Mouse (Mus musculus) CH12.LX (cell line): ENCODE data around the gene Pon1. TPM values are rescaled to one million over a fixed set of nuclear protein-coding genes. Genes with fewer than 3 reads are reported as not detected.

Source experiments
- DNase-seq: peaks from one replicate; pipeline ENCODE4 v3.0.0-alpha.2; 2013; ENCODE audit errors: extremely low read depth
- H3K27ac ChIP-seq: 2 replicates; pipeline ENCODE4 v1.5.1; 2012; ENCODE audit warnings: low read depth, mild to moderate bottlenecking, control low read depth, moderate library complexity; ENCODE audit not compliant: insufficient read depth
- H3K27me3 ChIP-seq: replicated peaks from 2 replicates; pipeline ENCODE3; 2012; ENCODE audit warnings: inconsistent platforms
- H3K36me3 ChIP-seq, 2 experiments: replicated peaks in 1 of 2; 2 replicates each; pipeline versions ENCODE3 to v1.6.1; 2012; ENCODE audit warnings: inconsistent platforms in 1 of 2, low read length in 1 of 2, mild to moderate bottlenecking in 1 of 2, mixed read lengths in 1 of 2, moderate library complexity in 1 of 2; ENCODE audit not compliant: control insufficient read depth in 1 of 2, insufficient read depth in 1 of 2
- H3K4me1 ChIP-seq, 2 experiments: 2 replicates each; pipeline ENCODE4 v1.6.1; 2012; ENCODE audit warnings: inconsistent platforms in 1 of 2, moderate library complexity in 1 of 2; ENCODE audit not compliant: insufficient read depth in 2 of 2, control insufficient read depth in 1 of 2
- H3K4me2 ChIP-seq: 2 replicates; pipeline ENCODE4 v1.6.1; 2012; ENCODE audit warnings: low read depth, mild to moderate bottlenecking, control low read depth; ENCODE audit not compliant: poor library complexity, insufficient read depth, severe bottlenecking
- H3K4me3 ChIP-seq, 3 experiments: fragments of 150-350 bp in 1 of 3; sonication (generic) in 1 of 3; replicated peaks in 1 of 3; 2 replicates each; pipeline versions ENCODE3 to v1.5.1; 2011 to 2012; ENCODE audit warnings: low read depth in 2 of 3, low read length in 2 of 3, mild to moderate bottlenecking in 2 of 3, moderate library complexity in 2 of 3, control low read depth in 1 of 3, improper control_type of control experiment in 1 of 3, inconsistent platforms in 1 of 3, mixed read lengths in 1 of 3; ENCODE audit not compliant: poor library complexity in 1 of 3
- H3K79me2 ChIP-seq: replicated peaks from 2 replicates; pipeline ENCODE4 v1.6.1; 2012; ENCODE audit warnings: mild to moderate bottlenecking, moderate library complexity; ENCODE audit not compliant: control insufficient read depth, poor library complexity, insufficient read depth, severe bottlenecking; ENCODE audit errors: extremely low read depth
- H3K9ac ChIP-seq: 2 replicates; pipeline ENCODE4 v1.6.1; 2012; ENCODE audit warnings: low read depth, mild to moderate bottlenecking, control low read depth, moderate library complexity; ENCODE audit not compliant: insufficient read depth
- H3K9me3 ChIP-seq: replicated peaks from 2 replicates; pipeline ENCODE3; 2012; ENCODE audit warnings: low read length, inconsistent platforms, mixed read lengths
- CHD2 ChIP-seq: IDR thresholded peaks from 2 replicates; pipeline ENCODE4 v1.6.1; 2011; ENCODE audit warnings: low read length, improper control_type of control experiment
- CTCF ChIP-seq, 2 experiments: IDR thresholded peaks in 1 of 2; conservative IDR thresholded peaks in 1 of 2; 2 replicates each; pipeline ENCODE4 v1.5.1; 2011 to 2012; ENCODE audit warnings: low read depth in 2 of 2, low read length in 2 of 2, improper control_type of control experiment in 1 of 2, inconsistent platforms in 1 of 2, mild to moderate bottlenecking in 1 of 2, moderate library complexity in 1 of 2
- ELF1 ChIP-seq: IDR thresholded peaks from 2 replicates; pipeline ENCODE4 v1.6.1; 2014; ENCODE audit warnings: low read depth, mild to moderate bottlenecking, inconsistent platforms, low read length, improper control_type of control experiment
- GABPA ChIP-seq: IDR thresholded peaks from 2 replicates; pipeline ENCODE4 v1.6.1; 2012; ENCODE audit warnings: low read depth, low read length, improper control_type of control experiment, inconsistent platforms; ENCODE audit not compliant: insufficient replicate concordance
- HCFC1 ChIP-seq: IDR thresholded peaks from 2 replicates; pipeline ENCODE4 v1.6.1; 2012; ENCODE audit warnings: low read depth, mild to moderate bottlenecking, inconsistent platforms, low read length, improper control_type of control experiment
- IRF4 ChIP-seq: IDR thresholded peaks from 2 replicates; pipeline ENCODE4 v1.6.1; 2014; ENCODE audit warnings: low read depth, mild to moderate bottlenecking, inconsistent platforms, low read length, improper control_type of control experiment
- JUN ChIP-seq: IDR thresholded peaks from 2 replicates; pipeline ENCODE4 v1.6.1; 2011; ENCODE audit warnings: low read depth, mild to moderate bottlenecking, low read length, improper control_type of control experiment, moderate library complexity; ENCODE audit not compliant: insufficient read depth
- KAT2A ChIP-seq: IDR thresholded peaks from 2 replicates; pipeline ENCODE4 v1.6.1; 2012; ENCODE audit warnings: low read length, improper control_type of control experiment, inconsistent platforms; ENCODE audit not compliant: insufficient replicate concordance
- MAFK ChIP-seq: IDR thresholded peaks from 2 replicates; pipeline ENCODE4 v1.6.1; 2011; ENCODE audit warnings: low read length, improper control_type of control experiment; ENCODE audit not compliant: insufficient replicate concordance
- MAX ChIP-seq: IDR thresholded peaks from 2 replicates; pipeline ENCODE4 v1.6.1; 2011; ENCODE audit warnings: low read length, improper control_type of control experiment
- MEF2A ChIP-seq: IDR thresholded peaks from 2 replicates; pipeline ENCODE4 v1.6.1; 2014; ENCODE audit warnings: low read depth, mild to moderate bottlenecking, inconsistent platforms, low read length, improper control_type of control experiment, borderline replicate concordance
- MXI1 ChIP-seq: IDR thresholded peaks from 2 replicates; pipeline ENCODE4 v1.6.1; 2011; ENCODE audit warnings: mild to moderate bottlenecking, low read depth, low read length, improper control_type of control experiment
- MYC ChIP-seq: IDR thresholded peaks from 2 replicates; pipeline ENCODE4 v1.6.1; 2011; ENCODE audit warnings: low read depth, mild to moderate bottlenecking, improper control_type of control experiment, low read length
- NRF1 ChIP-seq: IDR thresholded peaks from 2 replicates; pipeline ENCODE4 v1.6.1; 2014; ENCODE audit warnings: low read depth, mild to moderate bottlenecking, inconsistent platforms, low read length, improper control_type of control experiment, moderate library complexity
- PAX5 ChIP-seq: IDR thresholded peaks from 2 replicates; pipeline ENCODE4 v1.6.1; 2012; ENCODE audit warnings: low read length, inconsistent platforms, mixed read lengths
- POLR2A ChIP-seq: IDR thresholded peaks from 2 replicates; pipeline ENCODE4 v1.6.1; 2011; ENCODE audit warnings: low read depth, mild to moderate bottlenecking, improper control_type of control experiment, low read length
- SMC3 ChIP-seq: IDR thresholded peaks from 2 replicates; pipeline ENCODE4 v1.6.1; 2011; ENCODE audit warnings: low read depth, low read length, improper control_type of control experiment
- TCF12 ChIP-seq: IDR thresholded peaks from 2 replicates; pipeline ENCODE4 v1.6.1; 2014; ENCODE audit warnings: low read depth, mild to moderate bottlenecking, inconsistent platforms, low read length, improper control_type of control experiment
- USF2 ChIP-seq: conservative IDR thresholded peaks from 2 replicates; pipeline ENCODE4 v1.6.1; 2011; ENCODE audit warnings: low read depth, low read length, improper control_type of control experiment
- ZKSCAN1 ChIP-seq: IDR thresholded peaks from 2 replicates; pipeline ENCODE4 v1.6.1; 2012; ENCODE audit warnings: low read depth, inconsistent platforms, low read length, improper control_type of control experiment, borderline replicate concordance
- ZMIZ1 ChIP-seq: IDR thresholded peaks from 2 replicates; pipeline ENCODE4 v1.6.1; 2012; ENCODE audit warnings: low read depth, mild to moderate bottlenecking, inconsistent platforms, low read length, improper control_type of control experiment
- dilution Hi-C: fragments of 300-500 bp; cut with MboI; formaldehyde crosslinking; loops from 2 replicates; pipeline ENCODE4 v1.14.3; 2020; ENCODE audit warnings: low sequenced_read_pairs; ENCODE audit not compliant: extremely low pct_unique_long_range_greater_than_20kb, extremely low pct_ligation_motif_present
- in situ Hi-C: fragments of 300-500 bp; cut with MboI; formaldehyde crosslinking; loops from 3 replicates; pipeline ENCODE4 v1.14.3; 2019; ENCODE audit warnings: low sequenced_read_pairs, low pct_ligation_motif_present, low pct_unique_long_range_greater_than_20kb, mixed read lengths
- polyA plus RNA-seq: library from polyadenylated mRNA; unstranded; fragments of >175 nt; gene quantifications from 2 replicates; pipeline ENCODE4 v1.2.1, GENCODE M21; 2012; ENCODE audit warnings: low read depth; ENCODE audit not compliant: insufficient read length
- total RNA-seq, 2 experiments: library from RNA; depleted of rRNA; stranded (reverse); fragments of 300-350 nt in 1 of 2; fragments of >200 nt in 1 of 2; gene quantifications; 2 replicates each; pipeline ENCODE4 v1.2.3; 2012 to 2014

Gene Pon1
- total and polyA plus RNA-seq, 3 experiments: not detected

DNA sequence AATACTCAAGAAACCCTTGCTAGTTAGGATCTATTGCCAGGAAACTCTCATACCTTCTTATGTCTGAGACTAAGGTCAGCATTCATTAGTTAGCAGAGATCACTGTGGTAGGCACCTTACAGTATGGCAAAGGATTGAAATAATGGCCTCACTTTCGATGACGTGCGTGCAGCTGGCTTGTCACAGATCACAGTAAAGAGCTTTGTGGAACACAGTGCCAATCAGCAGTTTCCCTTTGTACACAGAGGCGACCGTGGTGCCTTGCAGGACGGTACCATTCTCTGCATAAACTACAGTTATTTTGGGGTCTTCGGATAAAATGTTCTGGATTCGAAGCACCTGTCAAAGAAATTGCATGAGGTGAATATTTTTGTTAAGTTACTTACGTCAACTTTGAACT lies 25.6 kb downstream of the Pon1 start:
- DNase-seq: no peak
- no peak overlapping the region for H3K4me2 ChIP-seq
- no peaks in the 10 kb centered on the region for H3K4me1 ChIP-seq

DNA sequence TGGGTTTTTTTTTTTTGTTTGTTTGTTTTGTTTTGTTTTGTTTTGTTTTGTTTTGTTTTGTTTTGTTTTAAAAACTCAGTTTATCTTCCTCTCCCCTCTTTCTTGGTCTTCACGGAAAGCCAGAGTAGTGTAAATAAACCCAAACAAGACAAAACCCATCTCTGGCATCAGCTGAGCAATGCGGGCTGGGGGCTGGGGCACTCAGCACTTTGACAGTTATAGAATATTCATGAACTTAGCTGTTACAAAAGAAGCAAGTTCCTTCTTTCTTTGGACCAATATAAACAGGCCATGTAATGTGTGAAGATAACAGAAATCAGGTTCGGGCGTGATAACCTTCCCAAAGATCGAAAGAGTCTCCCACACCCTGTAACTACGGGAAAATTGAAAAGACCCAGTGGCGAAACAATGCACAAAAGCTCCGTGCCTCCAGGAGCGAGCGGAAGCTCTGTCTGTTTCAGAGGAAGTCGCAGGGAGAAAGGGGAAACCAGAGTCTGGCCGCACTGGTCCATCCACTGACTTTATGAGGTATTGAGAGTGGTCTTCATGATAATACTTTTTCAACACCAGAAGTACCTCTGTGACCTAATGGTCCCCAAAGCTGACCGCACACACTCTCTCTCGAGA lies 26.6 kb downstream of the Pon1 start:
- dilution Hi-C loops: no loop called here
- DNase-seq: no peak
- Histone ChIP-seq H3K27ac (no peak overlapping the region), H3K36me3 (no peaks in the 10 kb centered on the region), H3K27me3 (no peaks in the 10 kb centered on the region), H3K9ac (no peak overlapping the region; the same call in 1 of the 2 replicates), H3K4me2 (peak overlapping the region; percentile 72), H3K79me2 (no peaks in the 10 kb centered on the region), H3K9me3 (no peaks in the 10 kb centered on the region), H3K4me1 (no peaks in the 10 kb centered on the region), H3K4me3 (peak overlapping the region in 2 of 3 experiments; percentile 34 to 45)
- in situ Hi-C loops: no loop called here
- TF ChIP-seq IRF4 (0 out of 2 replicates have a peak, but pooled peaks have one; percentile 5), POLR2A (peak; percentile 40; the same call in 1 of the 2 replicates), PAX5 (no peak)

More for the DNA sequence above, 25.6 kb downstream of the Pon1 start:
- no peak overlapping the region for H3K9ac ChIP-seq
- no peak for TF ChIP-seq IRF4
- TF ChIP-seq SMC3: no peak
- TF ChIP-seq CHD2: no peak
- TF ChIP-seq KAT2A: no peak
- TF ChIP-seq USF2: no peak
- no peak for TF ChIP-seq ZMIZ1
- no peak for TF ChIP-seq MAX
- no peak for TF ChIP-seq CTCF (conservative IDR thresholded peaks at IDR 0.05 in 1 of 2, IDR thresholded peaks at IDR 0.05 in 1 of 2; ENCODE audit: low read depth in 2 of 2, low read length in 2 of 2)
- no peak for TF ChIP-seq TCF12
- no peak for TF ChIP-seq JUN
- no peak for TF ChIP-seq ELF1
- TF ChIP-seq MAFK: no peak
- no peak for TF ChIP-seq MXI1
- no peak for TF ChIP-seq MEF2A
- no peak for TF ChIP-seq ZKSCAN1
- TF ChIP-seq NRF1: no peak
- no peak for TF ChIP-seq HCFC1
- TF ChIP-seq GABPA: no peak
- TF ChIP-seq PAX5: no peak
- TF ChIP-seq MYC: no peak
- in situ Hi-C loops (no loop called here), dilution Hi-C loops (no loop called here)
- H3K9me3 ChIP-seq: no peaks in the 10 kb centered on the region
- no peaks in the 10 kb centered on the region for H3K27me3 ChIP-seq
- no peaks in the 10 kb centered on the region for H3K79me2 ChIP-seq
- no peak overlapping the region for H3K27ac ChIP-seq
- H3K36me3 ChIP-seq: no peaks in the 10 kb centered on the region
- no peak overlapping the region for H3K4me3 ChIP-seq
